Mouse (Mus musculus) layer of hippocampus, adult 2 months (tissue): ENCODE data around the gene Nme9. TPM values are rescaled to one million over a fixed set of nuclear protein-coding genes. Genes with fewer than 3 reads are reported as not detected.
A peak's percentile ranks its signal among the peaks of the same experiment; 100 is the strongest.

ENCODE experiments used
- DNase-seq, 2 experiments: peaks; one replicate each; pipeline ENCODE4 v3.0.0; 2022; ENCODE audit warnings: low spot score in 2 of 2
- H3K27ac ChIP-seq: fragments of 200-600 bp; 2 replicates; pipeline ENCODE4 v1.8.1; 2022
- H3K4me3 ChIP-seq: fragments of 200-600 bp; 2 replicates; pipeline ENCODE4 v1.8.1; 2022; ENCODE audit warnings: mild to moderate bottlenecking
- CTCF ChIP-seq: fragments of 200-600 bp; conservative IDR thresholded peaks from 2 replicates; pipeline ENCODE4 v1.8.1; 2022; ENCODE audit warnings: antibody characterized with exemption, mild to moderate bottlenecking, moderate library complexity
- total RNA-seq, 2 experiments: library from RNA; stranded (reverse); gene quantifications; 2 replicates each; pipeline ENCODE4 v1.2.3; 2021

Gene Nme9
- total RNA-seq, 2 experiments from 2014 or later, result 0.61 to 0.77 TPM

- Histone ChIP-seq H3K4me3 (no peak overlapping the region), H3K27ac (peak overlapping the region; percentile 98)
- no peak for TF ChIP-seq CTCF
- DNase-seq, result peak in 1 of 2 experiments; percentile 58
These were observed 21.4 kb upstream of the Nme9 start for GRCm38 (mm10) chr9:99429845-99430244.

- Histone ChIP-seq H3K27ac (peak overlapping the region; percentile 98), H3K4me3 (no peak overlapping the region)
- no peak for TF ChIP-seq CTCF
- DNase-seq, result no peak
These were observed 20.5 kb upstream of the Nme9 start for GRCm38 (mm10) chr9:99430806-99431205.

GRCm38 (mm10) chr9:99431346-99431745, 19.9 kb upstream of the Nme9 start:
- TF ChIP-seq CTCF, result no peak
- no peak for DNase-seq
- H3K27ac ChIP-seq, result peak overlapping the region; percentile 98
- no peak overlapping the region; the same call in 1 of the 2 replicates for H3K4me3 ChIP-seq

GRCm38 (mm10) chr9:99431963-99432362, 19.3 kb upstream of the Nme9 start:
- no peak for DNase-seq
- H3K4me3 ChIP-seq, result peak overlapping the region; percentile 5; the same call in 1 of the 2 replicates
- H3K27ac ChIP-seq, result peak overlapping the region; percentile 98
- no peak for TF ChIP-seq CTCF

GRCm38 (mm10) chr9:99432478-99432877, 18.8 kb upstream of the Nme9 start:
- DNase-seq, result no peak
- TF ChIP-seq CTCF, result no peak
- peak overlapping the region; percentile 67 for H3K4me3 ChIP-seq
- H3K27ac ChIP-seq, result peak overlapping the region; percentile 98

- DNase-seq, result no peak
- Histone ChIP-seq H3K4me3 (peak overlapping the region; percentile 67), H3K27ac (peak overlapping the region; percentile 98)
- TF ChIP-seq CTCF, result no peak
These were observed 16.2 kb upstream of the Nme9 start for GRCm38 (mm10) chr9:99434892-99435618.

GRCm38 (mm10) chr9:99435619-99436181, 15.6 kb upstream of the Nme9 start:
- Histone ChIP-seq H3K4me3 (peak overlapping the region; percentile 67), H3K27ac (peak overlapping the region; percentile 98)
- no peak for DNase-seq
- no peak for TF ChIP-seq CTCF

- DNase-seq, result peak; percentile 63 to 84
- H3K27ac ChIP-seq, result peak overlapping the region; percentile 98
- TF ChIP-seq CTCF, result no peak
These were observed 14.9 kb upstream of the Nme9 start for GRCm38 (mm10) chr9:99436182-99437030.

GRCm38 (mm10) chr9:99437031-99437764, 14.1 kb upstream of the Nme9 start, which contains the start of gene Mras:
TSS of gene Mras (minus strand) at chr9:99437381.
- DNase-seq, result no peak
- TF ChIP-seq CTCF, result no peak
- peak within 1 kb of the TSS; percentile 67 for H3K4me3 ChIP-seq

More at GRCm38 (mm10) chr9:99436182-99437030, 14.9 kb upstream of the Nme9 start:
- peak overlapping the region; percentile 67 for H3K4me3 ChIP-seq

GRCm38 (mm10) chr9:99437781-99438565, 13.3 kb upstream of the Nme9 start:
- H3K4me3 ChIP-seq, result no peak overlapping the region
- no peak for TF ChIP-seq CTCF
- DNase-seq, result no peak
- 0 out of 2 replicates have a peak overlapping the region, but pooled peaks have one; percentile 98 for H3K27ac ChIP-seq

More at GRCm38 (mm10) chr9:99437031-99437764, 14.1 kb upstream of the Nme9 start, which contains the start of gene Mras:
- H3K27ac ChIP-seq, result peak within 1 kb of the TSS; percentile 98

- no peak for TF ChIP-seq CTCF
- no peak overlapping the region for H3K4me3 ChIP-seq
- no peak for DNase-seq
- H3K27ac ChIP-seq, result no peak overlapping the region
These were observed 12.2 kb upstream of the Nme9 start for GRCm38 (mm10) chr9:99439064-99439463.

- no peak for TF ChIP-seq CTCF
- Histone ChIP-seq H3K4me3 (no peak overlapping the region), H3K27ac (0 out of 2 replicates have a peak overlapping the region, but pooled peaks have one; percentile 10)
- no peak for DNase-seq
These were observed 10.3 kb upstream of the Nme9 start for GRCm38 (mm10) chr9:99440941-99441340.
